Mouse (Mus musculus): Measurements from ENCODE around the gene Btnl10. TPM values are rescaled to one million over a fixed set of nuclear protein-coding genes. Genes with fewer than 3 reads are reported as not detected.

Btnl10 gene
- polyA plus RNA-seq, 1 experiment from 2014 or later = not detected

DNA sequence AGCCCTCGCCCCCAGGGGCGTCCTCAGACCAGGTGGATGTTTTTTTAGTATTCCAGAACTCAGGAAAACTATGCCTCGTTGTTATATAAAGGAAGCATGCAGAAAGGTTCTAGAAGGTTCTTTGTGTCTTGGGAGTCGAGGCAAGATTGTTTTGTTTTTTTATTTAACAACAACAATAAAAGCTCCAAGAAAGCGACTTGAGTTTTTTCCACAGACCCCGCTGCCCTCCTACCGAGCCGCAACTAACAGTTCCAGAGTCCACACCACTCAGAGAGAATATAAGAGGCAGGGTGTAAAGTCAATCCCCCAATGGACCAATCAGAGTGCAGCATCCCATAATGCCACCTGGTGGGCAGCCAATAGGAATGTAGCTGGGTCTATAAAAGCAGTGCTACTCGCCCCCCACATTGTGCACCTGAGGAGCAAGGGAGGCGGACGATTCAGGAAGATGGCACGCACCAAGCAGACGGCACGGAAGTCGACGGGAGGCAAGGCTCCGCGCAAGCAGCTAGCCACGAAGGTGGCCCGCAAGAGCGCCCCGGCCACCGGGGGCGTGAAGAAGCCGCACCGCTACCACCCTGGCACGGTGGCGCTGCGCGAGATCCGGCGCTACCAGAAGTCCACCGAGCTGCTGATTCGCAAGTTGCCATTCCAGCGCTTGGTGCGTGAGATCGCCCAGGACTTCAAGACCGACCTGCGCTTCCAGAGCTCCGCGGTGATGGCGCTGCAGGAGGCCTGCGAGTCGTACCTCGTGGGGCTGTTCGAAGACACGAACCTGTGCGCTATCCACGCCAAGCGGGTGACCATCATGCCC, 43.9 kb downstream of the Btnl10 start:
- Histone ChIP-seq H3K9ac (ENCODE audit: low read length) (no peak overlapping the region), H3K27ac (ENCODE audit: low read depth, low read length) (no peak overlapping the region), H3K9me3 (replicated peaks; ENCODE audit: control insufficient read depth, low read length) (0 out of 2 replicates have a peak, but pooled peaks cover 5% of the 10 kb centered on the region), H3K4me2 (ENCODE audit: low read length) (no peak overlapping the region), H3K27me3 (replicated peaks; ENCODE audit: control insufficient read depth, insufficient read depth, low read length) (0 out of 2 replicates have a peak, but pooled peaks cover 4% of the 10 kb centered on the region), H3K4me1 (ENCODE audit: control insufficient read depth, insufficient read depth, low read length) (peaks cover 26% of the 10 kb centered on the region), H3K36me3 (ENCODE audit: control insufficient read depth, insufficient read depth, low read length) (peaks cover 14% of the 10 kb centered on the region), H3K4me3 (ENCODE audit: low read depth, low read length) (no peak overlapping the region)
- WGBS = 73% methylated on average over 50 of the region's 50 CpGs
- ATAC-seq (no peak), DNase-seq (ENCODE audit: low spot score) (no peak)

DNA sequence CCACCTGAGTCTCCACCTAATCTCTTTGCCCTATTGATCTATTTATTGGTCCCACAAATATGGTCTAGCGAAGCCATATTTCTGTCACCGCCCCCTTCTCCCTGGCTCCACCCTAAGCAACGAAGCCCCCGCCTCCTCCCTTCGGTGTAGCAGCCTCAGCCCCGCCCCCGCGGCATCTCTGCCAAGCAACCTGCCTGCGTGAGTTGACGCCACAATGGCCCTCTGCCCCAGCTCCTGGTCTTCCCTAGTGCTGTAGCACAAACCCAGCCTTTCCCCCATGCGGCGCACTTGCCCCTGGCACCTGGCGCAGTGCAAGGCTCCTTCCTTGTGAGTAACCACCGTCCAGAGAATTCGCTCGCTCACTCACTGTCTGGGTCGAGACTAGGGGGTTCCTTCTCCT, 45.8 kb downstream of the Btnl10 start:
- Histone ChIP-seq H3K9ac (ENCODE audit: low read length) (no peak overlapping the region), H3K4me3 (ENCODE audit: low read depth, low read length) (no peak overlapping the region), H3K27ac (ENCODE audit: low read depth, low read length) (no peak overlapping the region), H3K4me2 (ENCODE audit: low read length) (no peak overlapping the region), H3K9me3 (replicated peaks; ENCODE audit: control insufficient read depth, low read length) (0 out of 2 replicates have a peak, but pooled peaks cover 5% of the 10 kb centered on the region), H3K36me3 (ENCODE audit: control insufficient read depth, insufficient read depth, low read length) (peaks cover 3% of the 10 kb centered on the region; the same call in 1 of the 2 replicates), H3K4me1 (ENCODE audit: control insufficient read depth, insufficient read depth, low read length) (peaks cover 8% of the 10 kb centered on the region), H3K27me3 (replicated peaks; ENCODE audit: control insufficient read depth, insufficient read depth, low read length) (0 out of 2 replicates have a peak, but pooled peaks cover 4% of the 10 kb centered on the region)
- 36% methylated on average over 17 of the region's 17 CpGs for WGBS
- DNase-seq (ENCODE audit: low spot score) = no peak
- ATAC-seq = no peak

DNA sequence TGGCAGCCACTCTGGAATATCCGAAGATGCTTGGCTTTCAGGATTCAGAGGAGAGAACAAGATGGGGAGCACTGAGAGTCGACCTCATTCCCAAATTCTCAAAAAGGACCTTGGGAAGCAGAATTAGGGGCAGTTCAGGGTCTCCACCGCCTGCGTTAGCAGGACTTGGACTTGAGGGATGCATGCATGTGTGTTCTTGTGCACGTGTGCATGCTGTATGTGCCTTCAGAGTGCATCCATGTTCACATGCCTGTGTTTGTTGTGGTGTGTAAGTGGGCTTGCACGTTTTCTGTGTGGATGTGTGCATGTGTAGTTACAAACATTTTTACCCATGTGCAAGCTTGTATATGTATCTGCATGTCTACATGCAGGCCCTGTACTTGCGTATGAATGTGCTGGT, 46.5 kb downstream of the Btnl10 start:
- Histone ChIP-seq H3K4me1 (ENCODE audit: control insufficient read depth, insufficient read depth, low read length) (peaks cover 4% of the 10 kb centered on the region; the same call in 1 of the 2 replicates), H3K9me3 (replicated peaks; ENCODE audit: control insufficient read depth, low read length) (0 out of 2 replicates have a peak, but pooled peaks cover 5% of the 10 kb centered on the region), H3K36me3 (ENCODE audit: control insufficient read depth, insufficient read depth, low read length) (0 out of 2 replicates have a peak, but pooled peaks cover 3% of the 10 kb centered on the region), H3K9ac (ENCODE audit: low read length) (no peak overlapping the region), H3K4me3 (ENCODE audit: low read depth, low read length) (no peak overlapping the region), H3K27me3 (replicated peaks; ENCODE audit: control insufficient read depth, insufficient read depth, low read length) (0 out of 2 replicates have a peak, but pooled peaks cover 4% of the 10 kb centered on the region), H3K27ac (ENCODE audit: low read depth, low read length) (no peak overlapping the region), H3K4me2 (ENCODE audit: low read length) (no peak overlapping the region)
- WGBS = 83% methylated on average over 7 of the region's 7 CpGs
- DNase-seq (ENCODE audit: low spot score) (no peak), ATAC-seq (no peak)

DNA sequence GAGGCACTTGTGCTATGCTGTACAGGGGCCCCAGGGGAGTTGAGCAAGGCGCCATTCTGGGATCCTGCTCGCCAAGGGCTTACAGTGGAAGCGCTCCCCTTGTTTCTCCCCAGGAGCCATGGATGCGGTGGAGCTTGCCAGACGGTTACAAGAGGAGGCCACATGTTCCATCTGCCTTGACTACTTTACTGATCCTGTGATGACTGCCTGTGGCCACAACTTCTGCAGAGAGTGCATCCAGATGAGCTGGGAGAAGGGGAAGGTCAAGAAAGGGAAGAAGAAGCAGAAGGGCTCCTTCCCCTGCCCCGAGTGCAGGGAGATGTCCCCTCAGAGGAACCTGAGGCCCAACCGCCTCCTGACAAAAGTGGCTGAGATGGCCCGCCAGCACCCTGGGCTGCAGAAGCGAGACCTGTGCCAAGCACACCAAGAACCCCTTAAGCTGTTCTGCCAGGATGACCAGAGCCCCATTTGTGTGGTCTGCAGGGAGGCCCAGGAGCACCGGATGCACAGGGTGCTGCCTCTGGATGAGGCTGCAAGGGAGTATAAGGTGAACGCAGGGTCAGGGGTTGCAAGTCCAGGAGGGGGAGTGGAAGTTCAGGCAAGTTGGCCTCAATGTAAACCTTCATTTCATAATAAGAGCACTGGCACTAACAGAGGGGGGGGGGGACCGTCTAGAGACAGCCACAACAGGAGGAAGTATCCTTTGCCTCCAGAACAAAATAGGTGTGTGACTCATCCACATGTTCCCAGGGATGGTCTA, 47.5 kb downstream of the Btnl10 start:
- no peak for ATAC-seq
- H3K4me1 ChIP-seq (ENCODE audit: control insufficient read depth, insufficient read depth, low read length) = no peaks in the 10 kb centered on the region
- WGBS = 53% methylated on average over 12 of the region's 12 CpGs
- no peak for DNase-seq (ENCODE audit: low spot score)
- no peak overlapping the region for H3K27ac ChIP-seq (ENCODE audit: low read depth, low read length)
- 0 out of 2 replicates have a peak, but pooled peaks cover 5% of the 10 kb centered on the region for H3K9me3 ChIP-seq (replicated peaks; ENCODE audit: control insufficient read depth, low read length)
- H3K4me3 ChIP-seq (ENCODE audit: low read depth, low read length) = no peak overlapping the region
- 0 out of 2 replicates have a peak, but pooled peaks cover 4% of the 10 kb centered on the region for H3K27me3 ChIP-seq (replicated peaks; ENCODE audit: control insufficient read depth, insufficient read depth, low read length)
- no peak overlapping the region for H3K4me2 ChIP-seq (ENCODE audit: low read length)
- 0 out of 2 replicates have a peak, but pooled peaks cover 6% of the 10 kb centered on the region for H3K36me3 ChIP-seq (ENCODE audit: control insufficient read depth, insufficient read depth, low read length)
- no peak overlapping the region for H3K9ac ChIP-seq (ENCODE audit: low read length)

DNA sequence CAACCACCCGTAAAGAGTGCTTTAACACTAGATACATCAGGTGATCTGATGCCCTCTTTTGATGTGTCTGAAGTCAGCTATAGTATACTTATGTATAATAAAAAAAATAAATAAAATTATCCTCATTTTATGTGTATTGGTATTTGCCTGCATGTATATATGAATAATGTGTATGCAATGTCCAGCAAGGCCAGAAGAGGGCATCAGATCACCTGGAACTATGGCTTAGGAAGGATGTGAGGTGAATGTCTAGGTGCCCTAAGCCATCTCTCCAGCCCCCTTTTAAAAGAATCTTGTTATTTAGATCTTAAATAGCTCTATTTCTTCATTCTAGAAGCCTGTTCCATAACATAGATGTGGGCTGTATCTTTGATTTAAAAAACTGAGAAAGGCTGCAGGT, 49.6 kb downstream of the Btnl10 start:
- H3K9me3 ChIP-seq (replicated peaks; ENCODE audit: control insufficient read depth, low read length) = no peaks in the 10 kb centered on the region
- H3K36me3 ChIP-seq (ENCODE audit: control insufficient read depth, insufficient read depth, low read length) = peaks cover 9% of the 10 kb centered on the region; the same call in 1 of the 2 replicates
- DNase-seq (ENCODE audit: low spot score) = no peak
- no peak for ATAC-seq
- no peak overlapping the region for H3K27ac ChIP-seq (ENCODE audit: low read depth, low read length)
- H3K4me2 ChIP-seq (ENCODE audit: low read length) = no peak overlapping the region
- no peak overlapping the region for H3K4me3 ChIP-seq (ENCODE audit: low read depth, low read length)
- H3K27me3 ChIP-seq (replicated peaks; ENCODE audit: control insufficient read depth, insufficient read depth, low read length) = no peaks in the 10 kb centered on the region
- 94% methylated on average over 1 of the region's 1 CpGs for WGBS
- H3K9ac ChIP-seq (ENCODE audit: low read length) = no peak overlapping the region
- H3K4me1 ChIP-seq (ENCODE audit: control insufficient read depth, insufficient read depth, low read length) = no peaks in the 10 kb centered on the region

DNA sequence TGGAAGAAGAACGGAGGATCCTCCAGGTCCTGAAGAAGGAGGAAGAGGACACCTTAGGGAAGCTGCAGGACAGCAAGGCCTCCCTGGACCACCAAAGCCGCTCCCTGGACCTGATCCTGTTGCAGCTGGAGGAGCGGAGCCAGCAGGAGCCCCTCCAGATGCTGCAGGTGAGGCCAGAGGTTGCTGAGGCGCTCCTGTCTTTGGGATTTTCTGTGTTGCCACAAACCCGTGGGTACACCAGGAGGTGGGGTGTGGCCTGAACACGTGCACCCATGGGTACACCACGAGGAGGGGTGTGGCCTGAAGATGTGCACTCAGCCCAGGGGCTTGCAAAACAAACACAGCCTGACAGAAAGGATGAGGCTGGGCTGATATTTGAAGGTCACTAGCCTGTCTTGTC, 50.8 kb downstream of the Btnl10 start:
- Histone ChIP-seq H3K4me3 (ENCODE audit: low read depth, low read length) (no peak overlapping the region), H3K27ac (ENCODE audit: low read depth, low read length) (no peak overlapping the region), H3K4me2 (ENCODE audit: low read length) (no peak overlapping the region), H3K36me3 (ENCODE audit: control insufficient read depth, insufficient read depth, low read length) (peaks cover 13% of the 10 kb centered on the region; the same call in 1 of the 2 replicates), H3K9ac (ENCODE audit: low read length) (no peak overlapping the region), H3K27me3 (replicated peaks; ENCODE audit: control insufficient read depth, insufficient read depth, low read length) (no peaks in the 10 kb centered on the region), H3K4me1 (ENCODE audit: control insufficient read depth, insufficient read depth, low read length) (no peaks in the 10 kb centered on the region), H3K9me3 (replicated peaks; ENCODE audit: control insufficient read depth, low read length) (no peaks in the 10 kb centered on the region)
- no peak for ATAC-seq
- 88% methylated on average over 7 of the region's 7 CpGs for WGBS
- no peak for DNase-seq (ENCODE audit: low spot score)

DNA sequence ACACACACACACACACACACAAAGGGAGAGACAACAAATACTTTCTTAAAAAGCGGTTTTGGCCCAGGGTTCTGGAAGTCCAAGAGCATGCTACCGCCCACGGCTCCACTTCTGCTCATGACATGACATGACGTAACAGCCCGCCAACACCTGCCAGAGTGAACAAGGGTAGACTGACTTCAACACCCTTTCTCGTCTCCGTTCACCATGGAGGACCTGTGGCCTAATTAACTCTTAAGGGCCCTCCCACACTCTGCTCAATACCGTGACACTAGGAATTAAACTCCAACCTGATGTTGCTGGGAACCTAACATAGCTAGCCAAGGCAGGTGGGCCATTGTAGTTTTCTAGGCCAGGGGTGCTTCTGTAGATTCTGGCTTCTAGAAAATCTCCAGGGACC, 51.3 kb downstream of the Btnl10 start:
- no peaks in the 10 kb centered on the region for H3K4me1 ChIP-seq (ENCODE audit: control insufficient read depth, insufficient read depth, low read length)
- no peak overlapping the region for H3K27ac ChIP-seq (ENCODE audit: low read depth, low read length)
- peaks cover 13% of the 10 kb centered on the region; the same call in 1 of the 2 replicates for H3K36me3 ChIP-seq (ENCODE audit: control insufficient read depth, insufficient read depth, low read length)
- H3K4me2 ChIP-seq (ENCODE audit: low read length) = no peak overlapping the region
- no peaks in the 10 kb centered on the region for H3K27me3 ChIP-seq (replicated peaks; ENCODE audit: control insufficient read depth, insufficient read depth, low read length)
- no peak overlapping the region for H3K4me3 ChIP-seq (ENCODE audit: low read depth, low read length)
- no peak for DNase-seq (ENCODE audit: low spot score)
- no peak overlapping the region for H3K9ac ChIP-seq (ENCODE audit: low read length)
- ATAC-seq = no peak
- no peaks in the 10 kb centered on the region for H3K9me3 ChIP-seq (replicated peaks; ENCODE audit: control insufficient read depth, low read length)
- 83% methylated on average over 8 of the region's 8 CpGs for WGBS

DNA sequence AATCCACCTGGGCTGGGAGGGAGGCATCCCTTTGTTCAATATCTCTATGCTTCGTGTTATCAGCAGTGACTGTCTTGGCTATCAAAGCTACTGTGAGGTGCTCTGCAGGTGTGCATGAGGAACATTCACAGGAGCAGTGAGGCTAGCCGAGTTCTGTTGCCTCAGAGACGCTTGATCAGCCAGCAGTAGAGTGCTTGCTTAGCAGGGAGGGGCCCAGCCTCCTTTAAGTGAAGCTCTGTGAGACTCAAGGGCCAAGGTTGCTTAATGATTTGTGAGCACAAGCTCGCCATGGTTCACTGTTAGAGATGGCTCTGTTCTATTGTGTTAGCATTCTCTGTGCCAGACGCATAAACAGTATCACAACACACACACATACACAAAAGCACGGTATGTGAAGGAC, 52.0 kb downstream of the Btnl10 start:
- Histone ChIP-seq H3K27ac (ENCODE audit: low read depth, low read length) (no peak overlapping the region), H3K36me3 (ENCODE audit: control insufficient read depth, insufficient read depth, low read length) (peaks cover 13% of the 10 kb centered on the region; the same call in 1 of the 2 replicates), H3K4me1 (ENCODE audit: control insufficient read depth, insufficient read depth, low read length) (no peaks in the 10 kb centered on the region), H3K4me3 (ENCODE audit: low read depth, low read length) (no peak overlapping the region), H3K9me3 (replicated peaks; ENCODE audit: control insufficient read depth, low read length) (no peaks in the 10 kb centered on the region), H3K9ac (ENCODE audit: low read length) (no peak overlapping the region), H3K4me2 (ENCODE audit: low read length) (no peak overlapping the region), H3K27me3 (replicated peaks; ENCODE audit: control insufficient read depth, insufficient read depth, low read length) (no peaks in the 10 kb centered on the region)
- WGBS = 76% methylated on average over 6 of the region's 6 CpGs
- DNase-seq (ENCODE audit: low spot score) = no peak
- no peak for ATAC-seq
